Mouse (Mus musculus) layer of hippocampus, adult 18-20 months (tissue): ENCODE data around the gene Adamtsl2. TPM values are rescaled to one million over a fixed set of nuclear protein-coding genes. Genes with fewer than 3 reads are reported as not detected.

Experiments used
- DNase-seq, 2 experiments: peaks; one replicate each; pipeline ENCODE4 v3.0.0; 2022; ENCODE audit warnings: low spot score in 2 of 2
- long read RNA-seq: library from polyadenylated mRNA; stranded (forward); transcript quantifications from one replicate; pipeline ENCODE4 v2.0.0, GENCODE M21; 2021
- total RNA-seq, 2 experiments: library from RNA; stranded (reverse); gene quantifications; 2 replicates each; pipeline ENCODE4 v1.2.3; 2021

Gene Adamtsl2
- total RNA-seq = 10 to 100 TPM; 13.2 to 13.7 TPM
- long read RNA-seq, partial matches to known transcripts = 6 of 7 reads
- long read RNA-seq, other reads (novel, unspliced or antisense) = 1 of 7 reads

DNA sequence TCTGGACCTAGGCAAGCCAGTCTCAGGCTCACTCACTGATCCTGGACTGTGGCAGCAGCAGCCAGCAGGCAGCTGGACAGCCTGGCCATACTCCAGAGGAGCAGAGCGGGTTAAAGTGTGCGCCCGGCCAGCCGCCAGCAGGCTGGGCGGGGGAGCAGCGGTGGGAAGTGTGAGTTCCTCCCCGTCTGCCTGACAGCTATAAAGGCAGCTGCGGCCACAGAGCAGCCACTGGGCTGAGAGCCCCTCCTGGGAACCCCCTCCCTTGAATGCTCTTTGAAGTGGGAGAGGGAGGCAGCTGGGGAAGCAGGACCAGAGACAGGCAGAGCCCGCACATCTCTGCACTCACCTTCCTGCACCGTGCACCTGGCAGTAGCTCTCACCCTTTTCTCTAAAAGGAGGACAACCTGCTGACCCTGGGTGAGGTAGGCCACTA is at the start of gene Adamtsl2:
Adamtsl2 (plus strand) TSS at position 228 of the 433 bp plus-strand sequence.
- DNase-seq = peak in 1 of 2 experiments; percentile 33

DNA sequence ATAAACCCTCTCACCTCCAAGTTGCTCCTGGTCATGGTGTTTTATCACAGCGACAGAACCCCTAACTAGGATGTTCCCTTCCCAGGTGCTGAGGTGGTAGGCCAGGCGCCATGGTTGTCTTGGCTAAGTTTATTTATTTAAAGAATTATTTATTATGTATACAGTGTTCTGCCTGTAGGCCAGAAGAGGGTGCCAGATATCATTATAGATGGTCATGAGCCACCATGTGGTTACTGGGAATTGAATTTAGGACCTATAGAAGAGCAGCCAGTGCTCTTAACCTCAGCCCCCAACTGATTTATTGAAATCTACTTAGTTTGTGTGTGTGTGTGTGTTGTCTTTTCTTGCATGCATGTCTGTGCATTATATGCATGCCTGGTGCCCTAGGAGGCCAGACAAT is 46.8 kb upstream of the Adamtsl2 start:
- DNase-seq = no peak

DNA sequence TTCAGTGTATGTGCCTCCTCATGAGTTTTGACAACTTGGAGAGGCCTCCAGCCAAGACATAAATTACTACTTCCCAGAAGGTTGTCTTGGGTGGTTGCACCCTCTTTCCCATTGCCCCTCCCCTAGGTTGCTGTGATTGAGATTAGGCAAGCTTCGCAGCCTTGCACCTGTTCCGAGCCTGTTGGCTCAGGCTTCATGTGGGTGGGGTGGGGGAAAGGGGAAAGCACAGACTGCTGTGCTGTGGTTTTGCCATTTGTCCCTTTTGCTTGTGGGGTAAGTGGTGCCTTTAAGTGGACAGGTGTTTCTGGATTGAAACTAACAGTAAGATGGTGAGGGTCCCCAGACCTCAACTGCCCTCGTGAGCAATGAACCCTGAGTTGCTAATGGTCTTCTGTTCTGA is 43.2 kb upstream of the Adamtsl2 start:
- DNase-seq = no peak

DNA sequence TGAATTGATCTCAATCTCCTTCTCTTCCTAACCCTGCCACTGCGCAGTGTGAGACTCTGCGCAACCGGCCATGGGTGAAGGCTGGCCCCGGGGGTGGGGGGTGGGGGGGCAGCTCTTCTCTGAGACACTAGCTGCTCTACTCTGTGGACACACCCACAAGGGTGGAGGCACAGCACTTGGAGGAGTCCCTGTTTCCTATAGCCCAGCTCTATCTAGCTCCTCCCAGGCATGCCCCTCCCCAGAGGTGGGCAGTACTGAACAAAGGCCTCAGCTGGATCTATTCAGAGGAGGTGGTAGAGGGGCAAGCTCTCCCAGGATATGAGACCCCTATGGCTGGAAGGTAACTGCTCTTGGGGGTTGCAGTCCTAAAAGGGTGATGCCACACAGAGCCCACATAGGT is 42.2 kb upstream of the Adamtsl2 start:
- no peak for DNase-seq

DNA sequence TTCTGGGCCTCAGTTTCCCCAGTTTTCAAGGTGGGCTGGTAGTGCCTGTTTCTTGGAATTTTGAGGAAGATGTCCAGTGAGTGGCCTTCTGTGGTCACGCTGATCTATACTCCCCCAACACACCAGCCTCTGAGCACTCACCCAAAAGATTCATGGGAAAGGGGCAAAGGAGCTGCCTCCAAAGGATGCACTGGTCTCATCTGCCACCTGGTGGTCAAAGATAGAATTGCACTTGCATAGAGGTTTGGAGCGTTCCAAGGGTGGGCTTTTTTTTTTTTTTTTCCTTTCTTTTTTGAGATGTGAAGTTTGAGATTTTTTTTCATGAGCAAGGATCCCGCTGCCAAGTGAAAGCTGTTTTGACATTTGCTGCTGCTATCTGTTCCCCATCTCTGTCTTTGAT is 40.6 kb upstream of the Adamtsl2 start:
- peak in 1 of 2 experiments; percentile 85 for DNase-seq

DNA sequence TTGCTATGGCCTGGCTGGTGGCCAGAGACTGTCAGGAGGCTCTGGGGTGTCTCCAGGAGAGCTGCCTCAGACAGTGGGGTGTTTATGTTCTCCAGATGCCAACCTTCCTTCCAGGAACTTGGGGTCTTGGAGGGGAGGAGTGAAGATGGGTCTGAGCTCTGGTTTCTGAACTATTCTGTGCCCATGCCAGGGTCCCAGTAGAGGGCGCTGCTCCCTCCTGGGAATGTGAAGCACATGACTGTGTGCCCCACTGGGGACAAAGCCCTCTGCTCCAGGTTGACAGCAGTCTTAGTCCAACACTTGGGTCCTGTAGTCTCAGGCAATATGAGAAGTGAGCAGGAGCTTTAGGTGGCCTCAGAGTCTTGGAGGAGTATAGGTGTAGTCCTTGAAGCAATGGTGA is 39.9 kb upstream of the Adamtsl2 start:
- DNase-seq = no peak

DNA sequence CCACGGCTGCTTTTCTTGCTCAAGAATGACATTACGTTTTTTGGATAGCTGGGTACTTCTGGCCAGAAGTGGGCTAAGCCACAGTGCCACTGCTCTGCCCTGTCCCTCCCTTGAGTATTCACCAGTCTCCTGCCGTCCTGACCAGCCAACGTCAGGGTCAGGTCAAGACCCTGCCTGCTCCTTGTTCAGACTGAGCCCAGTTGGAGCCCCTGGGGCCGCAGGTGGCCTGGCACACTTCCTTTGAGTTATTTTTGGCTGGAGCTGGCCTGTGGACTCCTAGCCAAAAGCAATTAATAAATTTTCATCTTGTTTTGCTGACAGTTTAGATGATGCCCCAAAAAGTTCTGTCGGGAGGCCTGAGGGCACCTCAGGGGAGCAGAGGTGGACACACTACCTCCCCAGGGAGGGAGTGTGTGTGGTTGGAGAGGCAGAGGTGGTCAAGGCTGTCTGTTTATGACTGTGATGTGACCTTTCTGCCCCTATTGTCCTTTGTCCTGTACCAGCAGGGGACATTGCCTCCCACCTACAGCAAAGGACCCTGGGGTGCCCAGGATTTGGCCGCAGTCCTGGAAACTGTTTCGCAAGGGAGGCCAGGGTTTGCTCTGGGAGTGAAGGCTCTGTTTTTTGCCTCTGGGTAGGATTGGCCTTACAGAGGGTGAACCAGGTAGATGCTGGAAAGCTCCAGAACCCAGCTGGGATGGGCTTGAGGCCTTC is 36.9 kb upstream of the Adamtsl2 start:
- no peak for DNase-seq

DNA sequence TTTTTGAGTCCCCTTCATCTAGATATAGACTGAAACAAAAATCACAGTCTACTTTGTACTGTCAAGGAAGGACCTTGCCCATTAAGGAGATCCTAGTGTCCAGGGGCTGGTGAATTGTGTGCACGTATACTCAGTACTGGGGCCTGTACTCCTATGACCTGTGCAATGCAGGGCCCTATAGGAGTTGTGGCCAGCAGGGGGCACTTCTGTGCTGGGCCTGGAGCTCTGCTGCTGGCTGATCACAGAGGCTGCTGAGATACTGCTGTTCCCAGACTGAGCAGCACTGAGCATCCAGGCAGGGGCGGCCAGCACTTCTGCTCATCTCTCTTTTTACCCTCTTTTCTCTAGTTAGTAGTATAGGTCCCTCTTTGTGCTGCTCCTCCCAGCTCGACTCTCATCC is 35.7 kb upstream of the Adamtsl2 start:
- DNase-seq = peak; percentile 84 to 96

DNA sequence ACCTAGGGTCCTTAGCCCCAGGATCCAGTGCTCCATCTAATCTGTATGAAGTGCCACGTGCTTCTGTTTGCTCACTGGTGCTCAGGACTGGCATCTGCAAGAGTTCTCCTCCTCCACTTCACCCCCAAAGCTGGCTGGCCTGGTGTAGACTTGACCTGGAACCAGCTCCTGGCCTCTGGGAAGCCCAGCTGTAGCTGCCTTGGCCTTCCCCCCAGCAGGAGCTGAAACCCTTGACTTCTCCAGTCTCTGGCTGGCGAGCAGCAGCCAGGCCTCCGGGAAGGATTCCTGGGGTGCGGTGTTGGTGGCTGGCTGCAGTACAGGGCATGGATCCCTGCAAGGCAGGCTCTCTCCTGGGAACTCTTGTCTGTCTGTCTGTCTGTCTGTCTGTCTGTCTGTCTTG is 35.0 kb upstream of the Adamtsl2 start:
- DNase-seq = no peak

DNA sequence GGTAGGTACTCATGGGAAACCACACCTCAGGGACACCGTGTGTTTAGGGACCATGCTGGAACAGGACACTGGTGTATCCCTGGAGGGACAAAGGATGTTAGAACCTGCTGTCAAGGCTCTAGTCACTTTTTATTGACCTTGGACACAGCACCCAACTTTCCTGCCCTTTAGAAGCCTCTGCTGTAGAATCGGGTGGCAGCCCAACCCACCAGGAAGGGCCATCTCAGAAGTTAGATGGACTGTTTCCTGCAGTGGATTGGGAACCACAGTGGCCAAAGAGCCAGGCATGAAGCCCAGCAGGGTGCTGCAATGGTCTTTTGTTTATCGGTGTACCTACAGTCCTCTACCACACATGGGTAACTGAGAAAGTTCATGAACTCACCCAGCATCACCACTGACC is 34.5 kb upstream of the Adamtsl2 start:
- DNase-seq = no peak

DNA sequence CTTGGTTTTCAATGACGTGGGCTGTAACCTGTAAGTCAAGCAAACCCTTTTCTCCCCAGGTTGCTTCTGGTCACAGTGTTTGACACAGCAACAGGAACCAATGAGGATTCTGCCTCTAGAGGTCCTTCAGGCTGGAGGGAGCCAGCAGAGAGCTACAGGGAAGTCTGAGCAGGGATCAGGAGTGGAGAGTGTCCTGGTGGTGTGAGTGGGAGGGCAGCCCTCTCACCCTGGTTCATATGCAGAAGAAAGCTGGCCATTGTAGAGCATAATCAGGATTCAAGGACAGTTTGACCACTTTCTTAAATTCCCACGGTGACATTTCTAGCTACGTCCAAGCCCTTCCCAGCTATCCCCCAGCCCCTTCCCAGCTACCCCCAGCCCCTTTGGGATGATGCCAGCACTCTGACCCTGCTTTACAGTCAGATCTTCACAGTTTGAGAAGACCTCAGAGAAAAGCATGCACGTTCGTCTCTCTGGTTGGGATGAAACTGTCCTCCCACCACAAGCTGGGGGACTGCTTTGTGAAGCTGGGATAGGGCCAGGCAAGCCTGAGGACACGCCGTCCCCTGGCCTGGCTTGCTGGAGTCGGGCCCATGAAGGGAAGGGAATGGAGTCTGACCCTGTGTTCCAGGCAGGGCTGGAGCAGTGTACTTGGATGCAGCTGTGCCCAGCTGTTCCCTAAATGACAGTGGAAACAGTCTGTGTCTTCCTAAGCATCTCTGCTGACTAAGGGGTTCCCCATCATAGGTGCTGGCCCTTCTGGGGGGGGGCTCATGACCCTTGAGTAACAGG is 33.0 kb upstream of the Adamtsl2 start:
- no peak for DNase-seq

DNA sequence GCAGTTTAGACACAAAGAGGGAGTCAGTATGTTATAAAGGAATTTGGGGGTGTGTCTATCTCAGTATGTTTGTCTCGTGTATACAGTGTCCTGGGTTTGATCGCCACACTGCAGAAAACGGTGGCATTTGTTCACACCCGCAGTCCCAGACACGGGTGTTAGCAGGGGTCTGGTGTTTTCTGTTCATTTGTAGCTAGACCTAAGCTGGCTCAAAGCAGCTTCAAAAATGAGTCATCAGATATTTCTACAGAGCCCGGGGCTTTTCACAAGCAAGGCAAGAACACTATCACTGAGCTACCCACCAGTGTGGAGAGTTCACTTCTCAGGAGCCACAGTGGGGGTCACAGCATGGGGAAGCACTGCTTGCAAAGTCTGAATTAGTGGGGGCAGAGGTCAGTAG is 29.8 kb upstream of the Adamtsl2 start:
- no peak for DNase-seq

DNA sequence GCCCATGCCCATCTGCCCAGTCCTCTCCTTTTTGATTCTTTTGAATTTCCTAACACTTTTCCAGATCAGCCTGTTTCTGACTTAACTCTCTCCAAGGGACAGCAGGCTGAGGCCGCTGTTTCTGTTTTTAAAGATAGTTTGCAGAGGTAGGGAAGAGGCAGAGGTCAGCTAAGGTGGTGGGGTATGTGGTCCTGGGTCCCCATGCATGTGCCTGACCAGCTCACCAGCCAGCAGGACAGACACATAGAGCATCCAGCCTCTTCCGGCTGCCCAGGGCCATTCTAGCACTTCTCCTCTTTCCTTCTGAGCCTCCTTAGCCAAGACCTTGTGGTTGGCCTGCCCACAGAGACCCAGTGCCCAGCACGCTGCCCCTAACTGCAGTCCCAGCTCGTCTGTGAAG is 20.9 kb upstream of the Adamtsl2 start:
- no peak for DNase-seq

DNA sequence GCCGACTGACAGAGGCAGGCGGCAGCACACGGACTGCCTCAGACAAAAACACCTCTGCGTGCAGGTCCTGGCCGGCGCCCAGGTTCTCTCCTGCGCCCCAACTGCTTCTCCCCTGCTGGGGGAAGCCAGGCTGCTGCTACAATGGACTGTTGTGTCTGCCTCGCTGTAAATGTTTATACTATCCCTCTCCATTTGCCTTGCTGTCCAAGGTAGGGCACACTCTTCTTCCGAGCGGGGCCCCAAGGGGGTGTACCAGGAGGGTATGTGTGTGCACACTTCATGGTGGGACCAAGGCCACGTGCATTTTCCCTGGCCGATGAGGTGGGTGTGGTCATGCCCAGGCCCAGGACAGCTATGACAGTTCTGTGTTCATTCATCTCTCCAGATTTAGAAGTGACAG is 20.4 kb upstream of the Adamtsl2 start:
- DNase-seq = no peak

DNA sequence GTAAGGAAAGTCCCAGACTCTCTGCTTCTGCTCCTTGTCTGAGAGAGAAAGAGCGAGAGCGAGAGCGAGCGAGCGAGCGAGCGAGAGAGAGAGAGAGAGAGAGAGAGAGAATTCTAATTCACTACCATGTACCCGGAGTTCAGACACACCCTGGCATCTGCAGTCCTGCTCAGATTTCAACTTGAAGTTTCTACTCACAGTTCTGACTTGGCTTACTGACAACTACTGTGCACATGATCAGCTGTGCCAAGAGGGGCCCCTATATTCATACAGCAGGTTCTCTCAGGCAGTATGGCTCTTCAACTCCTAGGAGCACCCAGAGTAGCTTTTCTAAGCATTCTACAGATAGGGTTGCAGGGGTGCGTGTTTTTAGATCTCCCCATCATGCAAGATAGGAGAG is 20.0 kb upstream of the Adamtsl2 start:
- DNase-seq = no peak

DNA sequence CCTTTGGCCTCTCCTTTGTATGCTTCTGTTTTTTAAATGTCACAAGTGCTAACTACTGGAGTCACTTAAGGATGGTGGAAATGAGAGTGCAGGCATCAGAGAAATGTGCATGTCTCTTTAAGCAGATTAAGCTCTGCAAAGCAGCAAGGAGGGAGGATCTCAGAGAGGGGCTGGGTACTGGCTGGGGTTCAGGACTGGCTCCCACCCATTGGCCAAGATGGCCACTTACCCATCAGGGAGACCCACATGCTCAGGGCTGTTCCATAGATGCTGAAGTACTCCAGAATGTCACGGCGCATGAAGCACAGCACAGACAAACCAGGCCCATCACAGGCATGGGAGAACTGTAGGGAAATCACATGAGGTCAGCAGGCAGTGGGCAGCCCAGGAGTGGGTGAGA is 12.1 kb upstream of the Adamtsl2 start:
- no peak for DNase-seq

DNA sequence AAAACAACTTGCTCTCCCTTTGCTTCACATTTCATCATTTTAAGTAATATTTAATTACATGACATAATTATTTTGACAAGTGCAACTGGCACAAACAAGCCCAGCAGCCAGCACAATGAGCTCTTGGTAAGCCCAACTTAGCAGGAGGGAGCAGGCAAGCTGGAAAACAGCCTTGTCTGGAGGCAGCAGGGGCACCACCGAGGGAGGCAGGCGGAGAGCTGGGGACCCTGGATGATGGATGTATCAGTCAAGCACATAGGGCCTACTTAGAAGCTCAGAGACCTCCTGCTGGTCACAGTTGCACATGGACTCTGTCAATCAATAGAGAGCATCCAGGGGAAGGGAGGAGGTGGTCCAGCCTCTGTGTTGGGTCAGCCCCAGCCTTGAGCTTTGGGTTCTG is 11.2 kb upstream of the Adamtsl2 start:
- no peak for DNase-seq

DNA sequence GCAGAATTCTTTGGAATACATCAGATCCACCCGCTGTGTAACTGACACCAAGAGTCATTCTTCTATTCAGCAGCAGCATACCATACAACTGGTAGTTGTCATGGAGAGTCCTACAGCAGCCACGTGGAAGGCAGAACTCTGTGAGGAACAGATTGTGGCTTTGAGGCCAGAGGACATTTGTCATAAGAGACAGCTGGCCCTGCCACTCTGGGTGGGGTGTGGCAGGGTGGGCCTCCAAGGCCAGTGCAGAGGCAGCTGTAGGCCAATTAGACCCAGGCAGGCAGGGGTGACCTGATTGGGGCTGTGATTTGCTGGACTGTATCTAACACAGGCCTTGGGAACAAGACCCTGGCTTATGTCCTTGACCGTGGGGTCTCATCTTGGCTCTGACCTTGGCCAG is 9.5 kb upstream of the Adamtsl2 start:
- DNase-seq = no peak

DNA sequence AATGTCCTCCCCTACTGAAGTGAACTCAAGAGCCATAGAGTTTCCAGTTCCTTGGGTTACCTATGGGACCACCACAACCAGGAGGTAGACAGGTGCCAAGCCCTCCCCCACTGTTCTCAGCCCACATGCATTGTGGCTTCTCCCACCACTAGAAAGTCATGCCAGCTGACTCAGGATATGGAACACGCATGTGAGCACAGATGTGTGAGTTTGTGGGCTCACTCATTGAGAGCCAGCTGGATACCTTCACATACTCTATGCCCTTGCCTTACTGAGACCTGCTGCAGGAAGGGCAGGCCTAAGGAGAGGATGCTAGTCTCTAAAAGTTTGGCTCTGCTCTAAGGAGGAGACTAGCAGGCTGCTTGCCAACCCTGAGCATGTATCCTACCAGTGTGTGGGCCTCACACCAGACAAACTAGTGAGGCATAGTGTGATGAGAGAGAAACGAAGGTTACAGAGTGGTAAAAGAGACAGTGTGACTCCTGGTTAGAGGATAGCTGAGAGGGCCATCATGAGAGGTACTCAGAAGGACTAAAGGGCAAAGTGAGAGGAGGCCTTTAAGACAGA is 8.8 kb upstream of the Adamtsl2 start:
- peak in 1 of 2 experiments; percentile 45 for DNase-seq

DNA sequence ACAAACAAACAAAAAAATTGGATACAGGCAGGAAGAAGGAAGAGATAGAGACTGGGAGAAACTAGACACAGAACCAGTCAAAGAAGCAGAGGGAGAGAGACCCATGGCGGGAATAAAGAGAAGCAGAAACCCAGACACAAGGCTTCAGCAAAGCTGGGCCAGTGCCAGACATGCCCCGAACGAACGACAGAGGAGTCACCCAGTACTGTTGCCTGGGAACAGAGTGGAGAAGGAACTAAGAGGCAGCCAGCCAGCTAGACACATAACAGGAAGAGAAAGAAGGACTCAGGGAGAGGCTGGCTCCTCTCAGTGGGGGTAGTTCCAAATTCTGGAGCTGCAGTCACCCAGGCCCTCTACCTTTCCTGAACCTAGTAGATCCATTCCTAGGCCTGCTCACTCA is 8.0 kb upstream of the Adamtsl2 start:
- peak; percentile 81 to 91 for DNase-seq

DNA sequence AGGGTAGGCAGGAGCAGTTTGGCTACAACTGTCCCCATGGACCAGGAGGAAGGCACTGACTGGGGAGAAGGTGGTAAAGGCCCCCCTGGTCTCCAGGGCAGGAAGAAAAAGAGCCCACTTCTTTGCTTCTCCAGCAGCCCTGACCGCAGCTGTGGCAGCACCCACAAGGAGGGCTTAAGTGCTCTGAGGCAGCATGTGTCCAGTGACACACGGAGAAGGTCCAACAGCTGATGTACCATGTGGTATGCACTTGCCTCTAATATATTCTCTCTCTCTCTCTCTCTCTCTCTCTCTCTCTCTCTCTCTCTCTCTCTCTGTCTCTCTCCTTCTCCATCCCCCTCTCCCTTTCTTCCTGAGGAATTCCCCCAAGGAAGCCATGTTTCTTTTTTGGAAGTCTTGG is 7.2 kb upstream of the Adamtsl2 start, which contains the start of gene Mymk:
Mymk (minus strand) TSS at position 202 of the 400 bp plus-strand sequence.
- no peak for DNase-seq

DNA sequence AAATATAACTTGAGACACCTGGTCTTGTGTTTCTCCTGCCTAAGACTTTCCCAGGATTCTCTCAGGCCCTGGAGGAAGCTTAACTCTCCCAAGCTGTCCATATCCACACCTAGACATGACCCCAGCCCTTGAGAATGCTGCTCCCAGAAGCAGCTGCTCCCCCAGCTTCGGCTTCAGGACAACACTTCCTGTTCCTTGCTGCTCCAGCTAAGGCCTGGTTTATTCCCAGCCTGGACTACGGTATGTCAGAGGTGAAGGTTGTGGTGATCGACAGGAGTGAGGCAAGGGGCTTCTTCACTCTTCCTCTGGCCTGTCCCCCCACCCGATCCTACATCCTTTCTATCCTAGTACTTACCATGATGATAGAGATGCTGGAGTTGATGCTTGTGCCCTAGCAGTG is 5.8 kb upstream of the Adamtsl2 start:
- no peak for DNase-seq
